16 mouse cellular contexts compared by ENCODE assay signal in the genomic region with DNA sequence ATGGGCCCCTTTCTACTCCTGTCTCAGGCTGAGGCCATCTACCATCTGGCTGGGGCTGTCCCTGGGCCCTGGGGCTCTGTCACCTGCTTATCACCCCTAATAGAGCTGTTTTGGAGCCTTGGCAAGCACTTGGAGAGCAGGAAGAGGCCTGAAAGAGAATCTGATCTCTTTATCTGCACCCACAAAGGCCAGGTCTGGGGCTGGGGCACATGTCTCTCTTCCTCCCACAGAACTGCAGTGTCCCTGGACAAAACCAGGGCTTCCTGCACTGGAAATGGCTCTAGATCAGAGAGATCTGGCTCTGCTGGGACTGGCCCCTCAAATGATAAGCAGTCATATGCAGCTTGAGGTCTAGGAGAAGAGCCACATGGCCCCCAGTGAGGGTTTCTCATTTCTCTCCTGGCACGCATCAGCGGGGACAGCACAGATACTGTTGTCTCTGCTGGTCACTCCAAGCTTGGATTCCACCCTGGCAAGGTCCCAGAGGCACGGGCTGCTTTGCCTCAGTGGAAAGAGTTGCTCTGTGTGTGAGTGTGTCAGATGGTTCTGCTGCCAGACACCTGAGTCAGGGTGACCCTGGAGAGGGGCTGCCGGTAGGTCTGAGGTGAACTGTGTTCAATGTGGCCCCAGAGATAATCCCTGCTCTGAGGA.
A peak's percentile ranks its signal among the peaks of the same experiment; 100 is the strongest.
DNase-seq lines count a peak whose midpoint lies in the region; ATAC-seq and TF ChIP-seq lines count a peak whose summit lies in the region.
"Had no signal": no experiment of that assay in that cellular context is flagged by ENCODE, and none has a peak within 500 bp of the region (broad histone marks: within the 10 kb centered on the region; RNA-seq: fewer than 3 reads in every experiment).

No protein-coding gene starts in this region.

- H3K4me2 ChIP-seq in forebrain, embryonic 11.5 days (ENCODE audit: low read depth, low read length, severe bottlenecking): no peak overlapping the region
- H3K4me2 ChIP-seq in forebrain, embryonic 13.5 days: no peak overlapping the region
- H3K4me2 ChIP-seq in heart, postnatal 0 days (ENCODE audit: low read depth, low read length): no peak overlapping the region
- no peak overlapping the region for H3K4me2 ChIP-seq in forebrain, embryonic 12.5 days
- H3K4me2 ChIP-seq: limb, embryonic 13.5 days; midbrain, embryonic 12.5 days had no signal

- TF ChIP-seq EP300 in heart, postnatal 0 days (IDR thresholded peaks at IDR 0.05; ENCODE audit: low read depth): no peak

- no peak overlapping the region for H3K27ac ChIP-seq in forebrain, embryonic 11.5 days (ENCODE audit: low read depth, low read length)
- no peak overlapping the region for H3K27ac ChIP-seq in forebrain, embryonic 13.5 days
- H3K27ac ChIP-seq in heart, postnatal 0 days (ENCODE audit: low read depth): peak overlapping the region; percentile 43
- no peak overlapping the region for H3K27ac ChIP-seq in forebrain, embryonic 12.5 days
- H3K27ac ChIP-seq: limb, embryonic 13.5 days; midbrain, embryonic 12.5 days had no signal

- no peaks in the 10 kb centered on the region for H3K9me3 ChIP-seq in forebrain, embryonic 11.5 days (ENCODE audit: control insufficient read depth, low read length)
- no peaks in the 10 kb centered on the region for H3K9me3 ChIP-seq in forebrain, embryonic 13.5 days (replicated peaks)
- H3K9me3 ChIP-seq in megakaryocyte, embryonic 14.5 days: no peaks in the 10 kb centered on the region
- no peaks in the 10 kb centered on the region for H3K9me3 ChIP-seq in heart, postnatal 0 days (replicated peaks; ENCODE audit: control insufficient read depth, low read length)
- H3K9me3 ChIP-seq in forebrain, embryonic 12.5 days: no peaks in the 10 kb centered on the region
- H3K9me3 ChIP-seq: limb, embryonic 13.5 days; midbrain, embryonic 12.5 days had no signal

- no peaks in the 10 kb centered on the region for H3K36me3 ChIP-seq in forebrain, embryonic 11.5 days (ENCODE audit: control insufficient read depth, insufficient read depth, low read length)
- no peaks in the 10 kb centered on the region for H3K36me3 ChIP-seq in forebrain, embryonic 13.5 days (ENCODE audit: poor library complexity, severe bottlenecking)
- peaks cover 6% of the 10 kb centered on the region for H3K36me3 ChIP-seq in megakaryocyte, embryonic 14.5 days (replicated peaks; ENCODE audit: low read length)
- H3K36me3 ChIP-seq in heart, postnatal 0 days (replicated peaks; ENCODE audit: control insufficient read depth, insufficient read depth, low read length): no peaks in the 10 kb centered on the region
- no peaks in the 10 kb centered on the region for H3K36me3 ChIP-seq in forebrain, embryonic 12.5 days (replicated peaks)
- H3K36me3 ChIP-seq: limb, embryonic 13.5 days; midbrain, embryonic 12.5 days had no signal

- H3K4me3 ChIP-seq in forebrain, embryonic 11.5 days (ENCODE audit: low read depth, low read length): no peak overlapping the region
- H3K4me3 ChIP-seq in forebrain, embryonic 13.5 days: no peak overlapping the region
- peak overlapping the region; percentile 35 for H3K4me3 ChIP-seq in megakaryocyte, embryonic 14.5 days (replicated peaks)
- no peak overlapping the region for H3K4me3 ChIP-seq in heart, postnatal 0 days (ENCODE audit: low read depth, low read length)
- no peak overlapping the region for H3K4me3 ChIP-seq in forebrain, embryonic 12.5 days (replicated peaks)
- H3K4me3 ChIP-seq: limb, embryonic 13.5 days; midbrain, embryonic 12.5 days had no signal

- H3K27me3 ChIP-seq in forebrain, embryonic 11.5 days (ENCODE audit: control insufficient read depth, insufficient read depth, low read length): no peaks in the 10 kb centered on the region
- no peaks in the 10 kb centered on the region for H3K27me3 ChIP-seq in forebrain, embryonic 13.5 days
- H3K27me3 ChIP-seq in megakaryocyte, embryonic 14.5 days (replicated peaks): no peaks in the 10 kb centered on the region
- no peaks in the 10 kb centered on the region for H3K27me3 ChIP-seq in heart, postnatal 0 days (ENCODE audit: control insufficient read depth, insufficient read depth, low read length)
- H3K27me3 ChIP-seq in forebrain, embryonic 12.5 days: no peaks in the 10 kb centered on the region
- H3K27me3 ChIP-seq: limb, embryonic 13.5 days; midbrain, embryonic 12.5 days had no signal

- DNase-seq in forebrain, embryonic 11.5 days (ENCODE audit: low spot score): peak; percentile 47
- no peak for DNase-seq in heart, postnatal 0 days (ENCODE audit: low spot score)
- DNase-seq: adrenal gland, postnatal 25 days; cerebellum, adult 18-20 months; forebrain, postnatal 0 days; kidney, adult 9 months; layer of hippocampus, adult 9-11 months; right cerebral cortex, postnatal 14 days had no signal

- H3K4me1 ChIP-seq in forebrain, embryonic 11.5 days (replicated peaks; ENCODE audit: control insufficient read depth, insufficient read depth, low read length): no peaks in the 10 kb centered on the region
- no peaks in the 10 kb centered on the region for H3K4me1 ChIP-seq in forebrain, embryonic 13.5 days
- H3K4me1 ChIP-seq in megakaryocyte, embryonic 14.5 days: peaks cover 83% of the 10 kb centered on the region
- peaks cover 11% of the 10 kb centered on the region for H3K4me1 ChIP-seq in heart, postnatal 0 days (ENCODE audit: control insufficient read depth, insufficient read depth)
- H3K4me1 ChIP-seq in forebrain, embryonic 12.5 days: no peaks in the 10 kb centered on the region
- H3K4me1 ChIP-seq: midbrain, embryonic 12.5 days had no signal

- no peak overlapping the region for H3K9ac ChIP-seq in forebrain, embryonic 11.5 days (ENCODE audit: low read length)
- H3K9ac ChIP-seq in forebrain, embryonic 13.5 days: no peak overlapping the region
- peak overlapping the region; percentile 35; the same call in 1 of the 2 replicates for H3K9ac ChIP-seq in heart, postnatal 0 days (replicated peaks; ENCODE audit: low read depth, low read length)
- no peak overlapping the region for H3K9ac ChIP-seq in forebrain, embryonic 12.5 days
- H3K9ac ChIP-seq: forebrain, postnatal 0 days; limb, embryonic 13.5 days; midbrain, embryonic 12.5 days had no signal

- WGBS in forebrain, embryonic 11.5 days: 90% methylated on average over 4 of the region's 4 CpGs
- WGBS in forebrain, embryonic 13.5 days: 78% methylated on average over 4 of the region's 4 CpGs
- WGBS in heart, postnatal 0 days: 24% methylated on average over 4 of the region's 4 CpGs
- 84% methylated on average over 4 of the region's 4 CpGs for WGBS in forebrain, embryonic 12.5 days

- no peak for TF ChIP-seq CTCF in heart, postnatal 0 days (IDR thresholded peaks at IDR 0.05; ENCODE audit: low read depth)

- ATAC-seq in forebrain, embryonic 11.5 days (replicated peaks; ENCODE audit: low FRiP score): no peak
- no peak for ATAC-seq in forebrain, embryonic 13.5 days
- ATAC-seq in megakaryocyte, adult 5-6 weeks (ENCODE audit: poor library complexity, severe bottlenecking): no peak
- peak; percentile 55; the same call in 1 of the 2 replicates for ATAC-seq in heart, postnatal 0 days (ENCODE audit: insufficient read depth, low read depth)
- ATAC-seq in monocyte, adult 5-6 weeks (replicated peaks; ENCODE audit: insufficient number of reproducible peaks, low FRiP score, low TSS enrichment, poor library complexity, severe bottlenecking): 0 out of 2 replicates have a peak, but pooled peaks have one; percentile 18
- no peak for ATAC-seq in forebrain, embryonic 12.5 days (ENCODE audit: low FRiP score)
- ATAC-seq in activated CD4-positive, CD25-positive, alpha-beta regulatory T cell, adult 4 months: no peak
- ATAC-seq: forebrain, postnatal 0 days had no signal

Comparison
In these comparisons a context has a peak if more than half of its experiments do, and no peak if none do; other contexts are left out.
1. ATAC-seq: peak in heart, postnatal 0 days (single experiment) and monocyte, adult 5-6 weeks (single experiment); none in forebrain, embryonic 11.5 days (single experiment), forebrain, embryonic 13.5 days (single experiment), megakaryocyte, adult 5-6 weeks (single experiment), forebrain, embryonic 12.5 days (single experiment) and activated CD4-positive, CD25-positive, alpha-beta regulatory T cell, adult 4 months (single experiment).